Mouse (Mus musculus): ENCODE data around the gene Sez6l. TPM values are rescaled to one million over a fixed set of nuclear protein-coding genes. Genes with fewer than 3 reads are reported as not detected.

Sez6l gene
- polyA plus RNA-seq, 1 experiment from 2014 or later = 0.97 TPM

DNA sequence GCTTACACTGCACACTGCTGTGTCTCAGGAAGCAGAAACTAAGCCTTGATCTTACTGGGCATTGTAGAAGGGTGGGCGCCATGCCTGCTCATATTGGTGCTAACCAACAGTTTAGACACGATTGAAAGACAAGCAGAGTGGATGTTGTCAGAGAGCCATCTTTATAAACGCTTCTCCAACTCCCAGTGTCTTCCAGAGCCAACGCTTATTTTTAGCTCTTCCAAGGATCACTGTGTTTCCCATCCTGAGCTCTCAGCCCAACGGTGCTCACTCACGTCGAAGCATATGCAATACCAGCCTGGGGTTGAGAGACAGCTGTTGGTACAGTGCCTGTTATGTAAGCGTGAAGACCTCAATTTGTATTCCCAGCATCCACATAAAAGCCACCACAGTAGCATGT lies 66.6 kb downstream of the Sez6l start:
- H3K27ac ChIP-seq = no peak overlapping the region
- H3K4me3 ChIP-seq = no peak overlapping the region
- H3K4me2 ChIP-seq = no peak overlapping the region
- ATAC-seq (ENCODE audit: insufficient number of reproducible peaks, low FRiP score, low TSS enrichment, low read depth) = no peak
- H3K9ac ChIP-seq = no peak overlapping the region
- H3K4me1 ChIP-seq = no peaks in the 10 kb centered on the region
- no peaks in the 10 kb centered on the region for H3K36me3 ChIP-seq
- no peaks in the 10 kb centered on the region for H3K9me3 ChIP-seq
- H3K27me3 ChIP-seq = peaks cover 8% of the 10 kb centered on the region
- 78% methylated on average over 8 of the region's 8 CpGs for WGBS

DNA sequence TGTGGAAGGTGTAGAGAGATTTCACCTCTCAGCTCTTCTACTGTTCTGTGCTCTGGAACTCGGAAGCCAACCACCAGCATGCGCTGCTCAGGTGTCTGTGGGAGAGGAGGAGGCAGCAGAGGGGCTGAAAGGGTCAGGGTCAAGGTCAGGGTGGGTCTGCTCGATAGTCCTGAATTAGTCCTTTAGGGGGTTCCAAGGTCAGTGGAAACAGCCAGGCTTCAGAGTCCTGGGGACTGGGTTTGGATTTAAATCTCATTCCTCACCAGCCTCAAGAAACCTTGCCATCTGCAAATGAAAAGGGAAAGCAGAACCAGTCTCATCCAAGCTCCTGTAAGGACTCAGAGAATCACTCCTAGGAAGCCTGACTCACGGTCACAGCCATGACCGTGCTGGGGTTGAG lies 67.1 kb downstream of the Sez6l start:
- WGBS = 65% methylated on average over 5 of the region's 5 CpGs
- no peaks in the 10 kb centered on the region for H3K9me3 ChIP-seq
- no peak overlapping the region for H3K4me2 ChIP-seq
- no peaks in the 10 kb centered on the region for H3K36me3 ChIP-seq
- H3K4me3 ChIP-seq = no peak overlapping the region
- no peak overlapping the region for H3K27ac ChIP-seq
- H3K9ac ChIP-seq = no peak overlapping the region
- no peaks in the 10 kb centered on the region for H3K4me1 ChIP-seq
- ATAC-seq (ENCODE audit: insufficient number of reproducible peaks, low FRiP score, low TSS enrichment, low read depth) = no peak
- H3K27me3 ChIP-seq = peaks cover 8% of the 10 kb centered on the region

- 61% methylated on average over 4 of the region's 4 CpGs for WGBS
- Histone ChIP-seq H3K27me3 (0 out of 2 replicates have a peak, but pooled peaks cover 3% of the 10 kb centered on the region), H3K9me3 (no peaks in the 10 kb centered on the region), H3K4me3 (no peak overlapping the region), H3K4me1 (0 out of 2 replicates have a peak, but pooled peaks cover 2% of the 10 kb centered on the region), H3K9ac (no peak overlapping the region), H3K36me3 (no peaks in the 10 kb centered on the region), H3K27ac (no peak overlapping the region), H3K4me2 (no peak overlapping the region)
- peak; percentile 49; the same call in 1 of the 2 replicates for ATAC-seq (ENCODE audit: insufficient number of reproducible peaks, low FRiP score, low TSS enrichment, low read depth)
Observed at GRCm38 (mm10) chr5:112505595-112505994, 71.4 kb downstream of the Sez6l start.

GRCm38 (mm10) chr5:112501384-112501783 lies 75.6 kb downstream of the Sez6l start:
- Histone ChIP-seq H3K4me2 (no peak overlapping the region), H3K27ac (no peak overlapping the region), H3K4me3 (no peak overlapping the region), H3K4me1 (0 out of 2 replicates have a peak, but pooled peaks cover 2% of the 10 kb centered on the region), H3K9me3 (no peaks in the 10 kb centered on the region), H3K27me3 (no peaks in the 10 kb centered on the region), H3K36me3 (no peaks in the 10 kb centered on the region), H3K9ac (no peak overlapping the region)
- WGBS = 42% methylated on average over 2 of the region's 2 CpGs
- no peak for ATAC-seq (ENCODE audit: insufficient number of reproducible peaks, low FRiP score, low TSS enrichment, low read depth)

- Histone ChIP-seq H3K36me3 (no peaks in the 10 kb centered on the region), H3K27me3 (no peaks in the 10 kb centered on the region), H3K4me2 (no peak overlapping the region), H3K9me3 (no peaks in the 10 kb centered on the region), H3K9ac (no peak overlapping the region), H3K4me1 (0 out of 2 replicates have a peak, but pooled peaks cover 2% of the 10 kb centered on the region), H3K4me3 (no peak overlapping the region), H3K27ac (no peak overlapping the region)
- WGBS = 46% methylated on average over 8 of the region's 8 CpGs
- no peak for ATAC-seq (ENCODE audit: insufficient number of reproducible peaks, low FRiP score, low TSS enrichment, low read depth)
Observed at GRCm38 (mm10) chr5:112499918-112500682, 76.9 kb downstream of the Sez6l start.

DNA sequence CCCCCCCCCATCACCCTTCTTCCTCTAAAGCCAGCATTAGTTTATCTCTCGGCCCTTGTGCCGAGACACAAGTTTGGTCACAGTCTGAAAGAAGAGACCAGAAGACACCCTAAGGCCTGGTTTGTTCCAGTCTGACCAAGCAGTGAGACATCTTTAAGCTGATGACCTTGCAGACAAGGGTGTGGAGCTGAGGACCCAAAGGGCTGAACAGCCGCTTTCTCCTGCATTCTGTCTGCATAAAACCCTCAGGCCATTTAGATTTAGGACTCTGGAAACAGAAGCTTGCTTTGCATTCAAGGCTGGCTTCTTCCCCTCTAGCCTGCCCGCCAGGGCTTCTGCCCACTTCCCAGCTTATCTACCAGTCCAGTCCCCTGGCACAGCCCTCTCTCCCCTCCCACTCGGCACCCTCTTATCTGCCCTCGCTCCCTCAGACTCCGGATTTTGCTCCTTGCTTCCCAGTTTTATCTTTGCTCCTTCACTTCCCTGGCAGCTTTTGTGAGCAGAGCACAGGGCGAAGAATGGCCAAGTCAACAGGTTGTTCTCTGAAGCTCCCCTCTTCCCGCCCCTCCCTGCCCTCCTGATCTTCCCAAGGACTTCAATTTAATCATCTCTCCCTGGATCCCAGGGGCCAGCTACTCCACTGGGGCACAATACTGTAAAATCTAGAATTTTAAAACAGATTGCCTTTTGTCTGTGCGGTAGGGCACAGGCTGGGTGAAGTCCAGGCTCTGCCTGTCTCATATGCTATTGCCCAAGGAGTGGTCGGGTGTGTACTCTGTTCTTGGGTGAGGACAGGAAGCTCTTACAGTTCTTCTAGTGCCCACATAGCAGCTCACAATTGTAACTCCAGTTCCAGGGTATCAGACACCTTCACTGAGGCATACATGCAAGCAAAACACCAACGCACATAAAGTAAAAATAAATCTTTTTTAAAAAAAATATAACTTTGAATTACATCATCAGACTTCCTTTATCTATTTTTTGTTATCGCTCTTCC lies 77.8 kb downstream of the Sez6l start:
- WGBS = 76% methylated on average over 13 of the region's 13 CpGs

DNA sequence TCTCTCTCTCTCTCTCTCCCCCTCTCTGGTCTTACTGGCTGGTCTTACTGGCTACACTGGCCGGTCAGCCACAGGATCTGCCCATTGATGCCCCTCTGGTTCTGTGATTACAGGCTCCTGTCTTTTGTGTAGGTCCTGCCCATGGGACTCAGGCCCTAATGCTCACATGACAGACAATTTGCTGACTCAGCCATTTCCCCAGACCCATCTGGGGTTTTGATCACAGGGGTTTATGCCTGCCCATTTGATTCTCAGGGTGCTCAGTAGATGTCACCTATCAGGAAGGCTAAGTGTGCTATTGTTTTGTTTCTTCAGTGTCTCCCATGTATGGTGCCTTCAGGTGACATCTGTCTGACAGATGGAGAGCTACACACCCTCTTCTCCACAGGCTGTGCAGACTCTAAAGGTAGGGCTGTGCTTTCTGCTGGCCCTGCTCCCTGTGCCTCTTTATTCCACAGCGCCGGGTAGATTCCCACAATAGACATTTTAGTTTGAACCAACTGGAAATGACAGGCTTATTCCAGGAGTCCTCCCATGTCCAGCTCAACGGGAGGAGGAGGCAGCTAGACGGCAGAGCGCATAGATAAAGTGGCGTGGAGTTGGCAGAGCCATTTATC lies 80.1 kb downstream of the Sez6l start:
- no peak overlapping the region for H3K27ac ChIP-seq
- H3K9me3 ChIP-seq = no peaks in the 10 kb centered on the region
- H3K36me3 ChIP-seq = no peaks in the 10 kb centered on the region
- H3K4me1 ChIP-seq = 0 out of 2 replicates have a peak, but pooled peaks cover 2% of the 10 kb centered on the region
- no peak for ATAC-seq (ENCODE audit: insufficient number of reproducible peaks, low FRiP score, low TSS enrichment, low read depth)
- H3K4me2 ChIP-seq = no peak overlapping the region
- H3K4me3 ChIP-seq = no peak overlapping the region
- H3K9ac ChIP-seq = no peak overlapping the region
- WGBS = 82% methylated on average over 7 of the region's 7 CpGs
- no peaks in the 10 kb centered on the region for H3K27me3 ChIP-seq

More for the DNA sequence above, 77.8 kb downstream of the Sez6l start:
- ATAC-seq (ENCODE audit: insufficient number of reproducible peaks, low FRiP score, low TSS enrichment, low read depth) = no peak
- H3K36me3 ChIP-seq = no peaks in the 10 kb centered on the region
- H3K27ac ChIP-seq = no peak overlapping the region
- 0 out of 2 replicates have a peak, but pooled peaks cover 2% of the 10 kb centered on the region for H3K4me1 ChIP-seq
- H3K9ac ChIP-seq = no peak overlapping the region
- H3K4me2 ChIP-seq = no peak overlapping the region
- H3K27me3 ChIP-seq = no peaks in the 10 kb centered on the region
- no peak overlapping the region for H3K4me3 ChIP-seq
- no peaks in the 10 kb centered on the region for H3K9me3 ChIP-seq

- no peaks in the 10 kb centered on the region for H3K9me3 ChIP-seq
- no peak overlapping the region for H3K27ac ChIP-seq
- H3K9ac ChIP-seq = no peak overlapping the region
- no peaks in the 10 kb centered on the region for H3K36me3 ChIP-seq
- no peaks in the 10 kb centered on the region for H3K4me1 ChIP-seq
- H3K4me2 ChIP-seq = no peak overlapping the region
- ATAC-seq (ENCODE audit: insufficient number of reproducible peaks, low FRiP score, low TSS enrichment, low read depth) = no peak
- WGBS = 24% methylated on average over 11 of the region's 11 CpGs
- H3K27me3 ChIP-seq = 0 out of 2 replicates have a peak, but pooled peaks cover 3% of the 10 kb centered on the region
- H3K4me3 ChIP-seq = no peak overlapping the region
Observed at GRCm38 (mm10) chr5:112493492-112493891, 83.5 kb downstream of the Sez6l start.

DNA sequence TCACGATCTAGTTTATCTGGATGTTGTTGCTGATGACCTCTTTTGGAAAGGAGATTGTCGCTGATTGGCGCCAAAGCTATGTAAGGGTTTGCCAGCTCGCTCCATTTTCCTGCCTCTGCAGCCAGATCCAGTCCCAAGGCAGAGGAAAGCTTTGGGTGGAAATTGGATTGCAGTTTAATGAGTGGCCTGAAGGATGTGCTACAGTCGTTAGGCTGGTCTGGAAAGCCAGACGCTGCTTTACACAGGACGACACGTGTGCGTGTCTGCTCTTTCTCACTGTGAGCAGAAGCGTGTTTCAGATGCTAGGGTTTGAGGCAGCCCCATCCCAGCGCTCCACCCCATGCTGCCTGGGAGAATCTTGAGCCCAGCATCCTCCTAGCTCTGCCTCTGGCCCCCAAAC lies 85.5 kb downstream of the Sez6l start:
- no peak overlapping the region for H3K9ac ChIP-seq
- no peak overlapping the region for H3K27ac ChIP-seq
- ATAC-seq (ENCODE audit: insufficient number of reproducible peaks, low FRiP score, low TSS enrichment, low read depth) = no peak
- no peak overlapping the region for H3K4me2 ChIP-seq
- no peaks in the 10 kb centered on the region for H3K9me3 ChIP-seq
- no peaks in the 10 kb centered on the region for H3K4me1 ChIP-seq
- H3K27me3 ChIP-seq = peaks cover 3% of the 10 kb centered on the region; the same call in 1 of the 2 replicates
- 44% methylated on average over 11 of the region's 11 CpGs for WGBS
- no peaks in the 10 kb centered on the region for H3K36me3 ChIP-seq
- H3K4me3 ChIP-seq = no peak overlapping the region

- WGBS = 60% methylated on average over 8 of the region's 8 CpGs
Observed at GRCm38 (mm10) chr5:112488101-112488776, 88.7 kb downstream of the Sez6l start.

DNA sequence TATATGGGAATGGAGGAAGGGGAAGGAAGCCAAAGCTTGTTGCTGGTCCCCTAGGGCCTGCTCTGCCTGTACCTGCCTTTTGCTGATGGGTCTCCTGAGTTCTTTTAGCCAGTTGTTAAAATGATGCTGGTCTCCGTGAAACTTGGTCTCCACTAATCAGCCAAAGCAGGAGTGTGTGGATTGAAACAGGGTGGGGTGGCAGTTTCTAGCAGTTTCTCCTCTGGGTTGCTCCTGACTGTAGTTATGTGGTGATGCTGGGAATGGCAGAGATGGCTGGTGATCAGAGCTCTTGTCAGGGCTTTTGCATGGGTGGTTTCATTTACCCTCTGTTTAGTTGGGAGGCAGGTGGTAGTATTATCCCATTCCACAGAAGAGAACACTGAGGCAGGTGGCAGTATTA lies 89.5 kb downstream of the Sez6l start:
- WGBS = 76% methylated on average over 1 of the region's 1 CpGs

More at GRCm38 (mm10) chr5:112488101-112488776, 88.7 kb downstream of the Sez6l start:
- H3K9me3 ChIP-seq = no peaks in the 10 kb centered on the region
- H3K27me3 ChIP-seq = peaks cover 31% of the 10 kb centered on the region
- H3K4me2 ChIP-seq = no peak overlapping the region
- no peak overlapping the region for H3K27ac ChIP-seq
- H3K36me3 ChIP-seq = no peaks in the 10 kb centered on the region
- H3K9ac ChIP-seq = no peak overlapping the region
- no peak for ATAC-seq (ENCODE audit: insufficient number of reproducible peaks, low FRiP score, low TSS enrichment, low read depth)
- no peaks in the 10 kb centered on the region for H3K4me1 ChIP-seq
- no peak overlapping the region for H3K4me3 ChIP-seq

More for the DNA sequence above, 89.5 kb downstream of the Sez6l start:
- Histone ChIP-seq H3K9ac (no peak overlapping the region), H3K36me3 (no peaks in the 10 kb centered on the region), H3K9me3 (no peaks in the 10 kb centered on the region), H3K4me3 (no peak overlapping the region), H3K4me1 (no peaks in the 10 kb centered on the region), H3K27ac (no peak overlapping the region), H3K4me2 (no peak overlapping the region), H3K27me3 (peaks cover 39% of the 10 kb centered on the region)
- no peak for ATAC-seq (ENCODE audit: insufficient number of reproducible peaks, low FRiP score, low TSS enrichment, low read depth)

Measured in limb, embryonic 15.5 days (tissue).